ENCODE assay signal across 8 mouse cellular contexts in genomic region chr11:112781035-112781911, GRCm38 (mm10). TPM values are rescaled to one million over a fixed set of nuclear protein-coding genes. Genes with fewer than 3 reads are reported as not detected.
DNase-seq lines count a peak whose midpoint lies in the region; ATAC-seq and TF ChIP-seq lines count a peak whose summit lies in the region.

No protein-coding gene starts in this region.

- DNase-seq in MN1 (ENCODE audit: low spot score): peak; percentile 86
- peak; percentile 60 for DNase-seq in gastrocnemius, adult 2 months
- DNase-seq in intestine, embryonic 14.5 days (ENCODE audit: low spot score): peak; percentile 83
- peak; percentile 76 for DNase-seq in limb, embryonic 10.5 days (ENCODE audit: low spot score)
- DNase-seq in testis, postnatal 14 days (ENCODE audit: low spot score): peak; percentile 31

- peak overlapping the region; percentile 78 for H3K4me2 ChIP-seq in intestine, embryonic 14.5 days (ENCODE audit: low read length)
- H3K4me2 ChIP-seq in midbrain, embryonic 13.5 days (replicated peaks): peak overlapping the region; percentile 95

- H3K9me3 ChIP-seq in intestine, embryonic 14.5 days (ENCODE audit: control insufficient read depth, low read length): no peaks in the 10 kb centered on the region
- H3K9me3 ChIP-seq in limb, embryonic 10.5 days (replicated peaks): no peaks in the 10 kb centered on the region
- H3K9me3 ChIP-seq in midbrain, embryonic 13.5 days: no peaks in the 10 kb centered on the region

- H3K9ac ChIP-seq in intestine, embryonic 14.5 days (ENCODE audit: low read length): peak overlapping the region; percentile 32
- peak overlapping the region; percentile 53 for H3K9ac ChIP-seq in midbrain, embryonic 13.5 days (replicated peaks)

- TF ChIP-seq CTCF in gastrocnemius, adult 2 months (IDR thresholded peaks at IDR 0.05): no peak

- no peaks in the 10 kb centered on the region for H3K36me3 ChIP-seq in intestine, embryonic 14.5 days (ENCODE audit: control insufficient read depth, insufficient read depth, low read length)
- peaks cover 19% of the 10 kb centered on the region for H3K36me3 ChIP-seq in limb, embryonic 10.5 days
- H3K36me3 ChIP-seq in midbrain, embryonic 13.5 days: no peaks in the 10 kb centered on the region

- H3K4me1 ChIP-seq in brown adipose tissue, adult 24 weeks (ENCODE audit: control insufficient read depth, insufficient read depth, insufficient read length, low read length): peaks cover 3% of the 10 kb centered on the region; the same call in 1 of the 2 replicates
- H3K4me1 ChIP-seq in intestine, embryonic 14.5 days (replicated peaks; ENCODE audit: control insufficient read depth, insufficient read depth, low read length): peaks cover 10% of the 10 kb centered on the region
- peaks cover 85% of the 10 kb centered on the region for H3K4me1 ChIP-seq in limb, embryonic 10.5 days
- H3K4me1 ChIP-seq in midbrain, embryonic 13.5 days (replicated peaks): peaks cover 64% of the 10 kb centered on the region

- intact Hi-C loops in gastrocnemius, adult 2 months (cut with DNase I): no loop called here

- 0 out of 2 replicates have a peak, but pooled peaks have one; percentile 2 for ATAC-seq in intestine, embryonic 14.5 days (replicated peaks; ENCODE audit: low FRiP score, low TSS enrichment, low read depth)
- ATAC-seq in midbrain, embryonic 13.5 days: peak; percentile 64
- ATAC-seq in activated CD4-positive, CD25-positive, alpha-beta regulatory T cell, adult 4 months: no peak

- no peak overlapping the region for H3K27ac ChIP-seq in brown adipose tissue, adult 24 weeks (replicated peaks; ENCODE audit: low read depth, low read length)
- H3K27ac ChIP-seq in gastrocnemius, adult 2 months: peak overlapping the region; percentile 83
- H3K27ac ChIP-seq in intestine, embryonic 14.5 days (ENCODE audit: low read depth): no peak overlapping the region; the same call in 1 of the 2 replicates
- H3K27ac ChIP-seq in limb, embryonic 10.5 days: peak overlapping the region; percentile 93
- H3K27ac ChIP-seq in midbrain, embryonic 13.5 days: peak overlapping the region; percentile 78

- peak overlapping the region; percentile 63 for H3K4me3 ChIP-seq in brown adipose tissue, adult 24 weeks (ENCODE audit: insufficient read depth, low read depth, low read length)
- peak overlapping the region; percentile 82 for H3K4me3 ChIP-seq in gastrocnemius, adult 2 months
- peak overlapping the region; percentile 57 for H3K4me3 ChIP-seq in intestine, embryonic 14.5 days (ENCODE audit: low read depth, low read length)
- peak overlapping the region; percentile 78 for H3K4me3 ChIP-seq in limb, embryonic 10.5 days
- peak overlapping the region; percentile 78 for H3K4me3 ChIP-seq in midbrain, embryonic 13.5 days (replicated peaks)

- under 1% methylated on average over 49 of the region's 49 CpGs for WGBS in intestine, embryonic 14.5 days
- under 1% methylated on average over 49 of the region's 49 CpGs for WGBS in limb, embryonic 10.5 days
- WGBS in midbrain, embryonic 13.5 days: 1% methylated on average over 47 of the region's 49 CpGs

- H3K27me3 ChIP-seq in intestine, embryonic 14.5 days (replicated peaks; ENCODE audit: control insufficient read depth, insufficient read depth, low read length): peaks cover 64% of the 10 kb centered on the region
- peaks cover 45% of the 10 kb centered on the region for H3K27me3 ChIP-seq in limb, embryonic 10.5 days (ENCODE audit: low read depth, poor library complexity, severe bottlenecking)
- peaks cover 39% of the 10 kb centered on the region for H3K27me3 ChIP-seq in midbrain, embryonic 13.5 days

RNA-seq across cellular contexts. Expression of gene Sox9, which starts 0.8 kb away (rescaled TPM):
- 0.92 and 0.99 TPM in 2 replicates for polyA plus RNA-seq in brown adipose tissue, adult 24 weeks (2012; ENCODE audit: insufficient read depth, insufficient read length, missing spikeins)
- total RNA-seq in gastrocnemius, adult 2 months (2021): 1 to 10 TPM; 2.3 to 3.4 TPM
- 38.9 and 44.9 TPM in 2 replicates for polyA plus RNA-seq in intestine, embryonic 14.5 days (2014; fragmentation: Nextera tagmentation; extraction: Ambion mirVana)
- polyA plus RNA-seq in limb, embryonic 10.5 days (2016; fragmentation: Nextera tagmentation; extraction: Ambion mirVana): 85.1 and 169 TPM in 2 replicates
- polyA plus RNA-seq in midbrain, embryonic 13.5 days (2015; fragmentation: Nextera tagmentation; extraction: Ambion mirVana): 71.5 and 83.9 TPM in 2 replicates
- not detected for polyA plus RNA-seq in activated CD4-positive, CD25-positive, alpha-beta regulatory T cell, adult 4 months (2017; shearing (Covaris generic))

Comparison
In these comparisons a context has a peak if more than half of its experiments do, and no peak if none do; other contexts are left out.
1. DNase-seq: peak in every context shown above with its lines; median percentile 86 in MN1; 83 in intestine, embryonic 14.5 days; 76 in limb, embryonic 10.5 days; 60 in gastrocnemius, adult 2 months; 31 in testis, postnatal 14 days.
2. H3K27ac ChIP-seq: peak in gastrocnemius, adult 2 months (single experiment), limb, embryonic 10.5 days (single experiment) and midbrain, embryonic 13.5 days (single experiment); none in brown adipose tissue, adult 24 weeks (single experiment) and intestine, embryonic 14.5 days (single experiment).
3. RNA of gene Sox9, which starts 0.8 kb away (polyA plus RNA-seq): 85.1 to 169 TPM in limb, embryonic 10.5 days, 71.5 to 83.9 TPM in midbrain, embryonic 13.5 days and 38.9 to 44.9 TPM in intestine, embryonic 14.5 days; 0.92 to 0.99 TPM in brown adipose tissue, adult 24 weeks and not detected in activated CD4-positive, CD25-positive, alpha-beta regulatory T cell, adult 4 months; every median in the first group is over 10 times any median in the second.
4. Peak in every context shown above with its lines, with median percentiles within 50 percentile points of each other: H3K4me3 ChIP-seq.